Mouse (Mus musculus) heart, embryonic 10.5 days (tissue): ENCODE results near the gene Fgf8. TPM values are rescaled to one million over a fixed set of nuclear protein-coding genes. Genes with fewer than 3 reads are reported as not detected.

Experiments used
- DNase-seq: peaks from one replicate; pipeline ENCODE4 v3.0.0-alpha.2; 2017; ENCODE audit warnings: low spot score
- H3K27ac ChIP-seq: fragments of 300-500 bp; sonication (generic); 2 replicates; pipeline ENCODE4 v1.5.1; 2016; ENCODE audit warnings: mild to moderate bottlenecking
- H3K27me3 ChIP-seq: fragments of 300-500 bp; sonication (generic); 2 replicates; pipeline ENCODE4 v1.6.1; 2016; ENCODE audit warnings: mild to moderate bottlenecking; ENCODE audit not compliant: poor library complexity, insufficient read depth, severe bottlenecking
- H3K36me3 ChIP-seq: fragments of 300-500 bp; sonication (generic); 2 replicates; pipeline ENCODE4 v1.6.1; 2016; ENCODE audit warnings: mild to moderate bottlenecking, moderate library complexity
- H3K4me1 ChIP-seq: fragments of 300-500 bp; sonication (generic); 2 replicates; pipeline ENCODE4 v1.6.1; 2016; ENCODE audit warnings: mild to moderate bottlenecking
- H3K4me3 ChIP-seq: fragments of 300-500 bp; sonication (generic); 2 replicates; pipeline ENCODE4 v1.5.1; 2016; ENCODE audit warnings: mild to moderate bottlenecking, moderate library complexity
- H3K9me3 ChIP-seq: fragments of 300-500 bp; sonication (generic); 2 replicates; pipeline ENCODE4 v1.6.1; 2016; ENCODE audit warnings: mild to moderate bottlenecking, moderate library complexity
- WGBS: fragments of 180-500 bp; shearing (Covaris S2); methylation state at CpG from one replicate; pipeline ENCODE4 v1.1.7; 2016; 5-methylcytosine and 5-hydroxymethylcytosine counted together
- polyA plus RNA-seq: library from polyadenylated mRNA; unstranded; fragments of >200 nt; fragmentation: Nextera tagmentation; extraction: Ambion mirVana; gene quantifications from 2 replicates; pipeline ENCODE4 v1.2.1, GENCODE M21; 2016

The Fgf8 gene
- polyA plus RNA-seq: 1.9 and 8.8 TPM in 2 replicates

DNA sequence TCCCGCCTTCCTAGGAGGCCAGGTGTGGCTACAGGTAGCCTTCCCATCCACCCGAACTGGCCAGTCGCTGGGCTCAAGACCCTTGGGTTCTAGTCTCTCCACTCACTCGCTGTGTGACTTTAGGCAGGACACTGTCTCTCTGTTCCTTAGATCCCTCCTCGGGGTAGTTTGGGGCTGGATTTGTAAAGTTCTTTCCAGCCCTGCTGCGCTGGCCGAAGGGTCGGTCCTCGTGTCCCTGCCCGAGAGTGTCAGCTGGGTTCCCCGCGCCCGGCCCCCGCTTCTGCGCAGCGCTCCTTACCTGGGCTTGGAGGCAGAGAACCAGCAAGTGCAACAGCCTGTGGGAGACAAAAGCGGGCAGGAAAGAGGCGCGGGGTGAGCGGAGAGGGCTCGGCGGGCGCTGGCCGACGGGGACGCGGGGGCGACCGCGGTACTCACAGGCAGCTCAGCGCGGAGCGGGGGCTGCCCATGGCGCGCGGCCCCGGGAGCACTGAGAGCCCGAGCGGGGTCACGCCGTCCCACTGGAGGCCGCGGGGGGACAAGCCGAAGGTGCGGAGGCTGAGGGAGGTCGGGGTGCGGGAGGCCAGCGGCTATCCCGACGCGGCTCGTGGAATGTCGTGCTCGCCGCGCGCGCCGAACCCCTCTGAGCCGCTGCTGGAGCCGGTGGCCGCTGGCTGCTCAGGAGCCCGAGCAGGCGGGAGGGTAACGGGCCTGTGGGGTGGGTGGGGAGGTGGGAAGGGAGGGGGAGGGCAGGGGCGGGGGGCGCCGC, at the start of gene Fgf8:
Fgf8 (minus strand) TSS at position 698 of the 766 bp plus-strand sequence.
- Histone ChIP-seq H3K4me1 (peaks cover 55% of the 10 kb centered on the region), H3K27me3 (peaks cover 92% of the 10 kb centered on the region), H3K36me3 (no peaks in the 10 kb centered on the region), H3K27ac (peak within 1 kb of the TSS; percentile 56), H3K4me3 (peak within 1 kb of the TSS; percentile 68), H3K9me3 (no peaks in the 10 kb centered on the region)
- DNase-seq: no peak
- WGBS: 1% methylated on average over 52 of the region's 68 CpGs

DNA sequence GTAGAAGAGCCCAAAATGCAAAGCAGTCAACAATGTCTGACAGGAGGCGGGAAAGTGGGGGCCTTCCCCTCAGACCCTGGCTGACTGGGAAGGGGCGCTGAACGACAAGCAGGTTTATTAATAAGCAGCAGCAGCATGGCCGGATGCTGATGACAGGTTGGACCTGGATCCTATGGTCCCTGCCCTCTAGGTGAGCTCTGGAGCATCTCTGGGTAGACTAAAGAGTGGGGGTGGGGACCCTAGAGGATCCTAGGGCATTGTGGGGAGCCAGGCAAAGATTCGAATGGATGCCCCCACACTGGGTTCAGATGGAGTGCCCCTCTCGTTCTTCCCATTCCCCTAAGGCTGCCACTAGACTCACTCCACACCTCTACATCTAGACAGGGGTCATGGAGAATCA, 49.7 kb upstream of the Fgf8 start:
- no peaks in the 10 kb centered on the region for H3K9me3 ChIP-seq
- no peaks in the 10 kb centered on the region for H3K36me3 ChIP-seq
- 84% methylated on average over 6 of the region's 6 CpGs for WGBS
- H3K4me3 ChIP-seq: no peak overlapping the region
- H3K27ac ChIP-seq: no peak overlapping the region
- peaks cover 18% of the 10 kb centered on the region for H3K4me1 ChIP-seq
- peaks cover 11% of the 10 kb centered on the region; the same call in 1 of the 2 replicates for H3K27me3 ChIP-seq
- DNase-seq: peak; percentile 71

- H3K36me3 ChIP-seq: no peaks in the 10 kb centered on the region
- no peaks in the 10 kb centered on the region; the same call in 1 of the 2 replicates for H3K27me3 ChIP-seq
- peak; percentile 79 for DNase-seq
- no peaks in the 10 kb centered on the region for H3K9me3 ChIP-seq
- 68% methylated on average over 13 of the region's 13 CpGs for WGBS
- H3K4me3 ChIP-seq: no peak overlapping the region
- peak overlapping the region; percentile 56; the same call in 1 of the 2 replicates for H3K27ac ChIP-seq
- H3K4me1 ChIP-seq: peaks cover 9% of the 10 kb centered on the region; the same call in 1 of the 2 replicates
Observed at GRCm38 (mm10) chr19:45789888-45790874, 47.5 kb upstream of the Fgf8 start.

DNA sequence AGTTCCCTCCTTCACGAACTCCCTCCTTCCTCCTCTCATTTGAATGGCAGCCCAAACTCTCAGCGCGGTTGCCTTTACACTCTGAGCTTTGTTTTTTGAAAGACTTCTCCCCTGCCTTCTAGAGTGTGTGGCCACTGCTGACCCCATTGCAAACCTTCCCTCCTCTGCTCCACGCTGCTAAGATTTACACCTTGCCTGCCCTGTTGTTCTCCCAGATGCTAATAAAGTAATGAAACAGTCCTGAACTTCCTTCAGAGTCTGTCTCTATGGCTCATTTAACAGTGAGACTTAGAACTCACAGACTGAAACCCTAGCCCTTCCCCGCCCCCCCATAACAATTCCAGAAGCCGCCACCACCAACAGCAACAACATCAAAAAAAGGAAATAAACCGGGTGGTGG, 46.6 kb upstream of the Fgf8 start:
- Histone ChIP-seq H3K9me3 (no peaks in the 10 kb centered on the region), H3K4me3 (no peak overlapping the region), H3K27ac (no peak overlapping the region), H3K4me1 (peaks cover 9% of the 10 kb centered on the region; the same call in 1 of the 2 replicates), H3K36me3 (no peaks in the 10 kb centered on the region), H3K27me3 (no peaks in the 10 kb centered on the region; the same call in 1 of the 2 replicates)
- 81% methylated on average over 7 of the region's 7 CpGs for WGBS
- DNase-seq: no peak

- peak; percentile 58 for DNase-seq
- Histone ChIP-seq H3K4me1 (peaks cover 7% of the 10 kb centered on the region), H3K36me3 (no peaks in the 10 kb centered on the region), H3K4me3 (no peak overlapping the region), H3K9me3 (no peaks in the 10 kb centered on the region), H3K27me3 (no peaks in the 10 kb centered on the region; the same call in 1 of the 2 replicates), H3K27ac (no peak overlapping the region)
- 62% methylated on average over 4 of the region's 4 CpGs for WGBS
Observed at GRCm38 (mm10) chr19:45788337-45788736, 45.6 kb upstream of the Fgf8 start.

DNA sequence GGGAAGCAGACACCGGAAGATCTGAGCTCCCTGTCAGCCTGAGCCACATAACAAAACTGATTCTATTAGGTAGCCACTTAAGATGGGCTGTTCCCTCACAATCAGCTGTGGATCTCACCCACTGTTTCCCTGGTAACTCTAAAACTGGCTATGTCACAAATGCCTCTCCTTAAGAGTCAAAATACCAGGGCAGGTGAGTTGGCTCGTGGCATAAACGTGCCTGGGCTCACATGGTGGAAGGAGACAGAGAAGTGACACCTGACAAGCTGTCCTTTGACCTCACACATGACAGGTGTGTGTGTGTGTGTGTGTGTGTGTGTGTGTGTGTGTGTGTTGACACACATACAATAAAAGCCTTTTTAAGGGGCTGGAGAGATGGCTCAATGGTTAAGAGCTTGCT, 44.7 kb upstream of the Fgf8 start:
- Histone ChIP-seq H3K4me1 (no peaks in the 10 kb centered on the region; the same call in 1 of the 2 replicates), H3K36me3 (no peaks in the 10 kb centered on the region), H3K27me3 (no peaks in the 10 kb centered on the region), H3K9me3 (no peaks in the 10 kb centered on the region), H3K4me3 (no peak overlapping the region), H3K27ac (no peak overlapping the region)
- peak; percentile 66 for DNase-seq
- WGBS: 69% methylated on average over 3 of the region's 3 CpGs

GRCm38 (mm10) chr19:45785470-45785869, 42.8 kb upstream of the Fgf8 start:
- no peaks in the 10 kb centered on the region for H3K9me3 ChIP-seq
- H3K4me3 ChIP-seq: no peak overlapping the region
- WGBS: 74% methylated on average over 3 of the region's 3 CpGs
- DNase-seq: peak; percentile 60
- peaks cover 7% of the 10 kb centered on the region; the same call in 1 of the 2 replicates for H3K36me3 ChIP-seq
- no peak overlapping the region for H3K27ac ChIP-seq
- peaks cover 13% of the 10 kb centered on the region for H3K4me1 ChIP-seq
- H3K27me3 ChIP-seq: no peaks in the 10 kb centered on the region

DNA sequence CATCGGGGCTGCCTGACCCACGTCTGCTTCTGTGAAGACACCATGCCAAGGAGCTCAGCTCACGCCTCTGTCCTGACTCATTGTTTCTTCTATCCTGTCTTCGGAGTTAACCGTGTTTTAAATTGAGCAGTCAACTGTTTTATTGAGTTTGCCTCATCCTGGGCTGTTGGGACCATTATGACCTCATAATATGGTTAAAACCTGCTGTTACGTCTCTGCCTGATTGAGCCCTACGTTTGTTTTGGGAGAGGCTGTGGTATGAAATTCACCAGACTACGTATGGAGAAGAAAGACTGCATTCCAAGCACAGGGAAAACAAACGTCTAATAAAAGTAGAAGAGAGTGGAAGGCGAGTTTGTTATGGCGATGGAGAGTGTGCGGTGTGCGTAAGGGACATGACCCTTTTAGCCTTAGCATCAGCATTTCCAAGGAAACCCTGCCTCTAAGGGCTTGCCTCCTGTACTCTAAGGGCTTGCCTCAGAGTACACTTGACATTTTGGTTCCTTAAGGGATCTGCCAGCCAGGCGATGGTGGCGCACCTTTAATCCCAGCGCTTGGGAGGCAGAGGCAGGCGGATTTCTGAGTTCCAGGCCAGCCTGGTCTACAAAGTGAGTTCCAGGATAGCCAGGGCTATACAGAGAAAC, 41.3 kb upstream of the Fgf8 start:
- peak overlapping the region; percentile 99 for H3K27ac ChIP-seq
- peaks cover 21% of the 10 kb centered on the region for H3K36me3 ChIP-seq
- no peaks in the 10 kb centered on the region for H3K9me3 ChIP-seq
- DNase-seq: peak; percentile 73
- peaks cover 17% of the 10 kb centered on the region for H3K4me1 ChIP-seq
- peak overlapping the region; percentile 96 for H3K4me3 ChIP-seq
- H3K27me3 ChIP-seq: no peaks in the 10 kb centered on the region
- WGBS: 34% methylated on average over 17 of the region's 17 CpGs

DNA sequence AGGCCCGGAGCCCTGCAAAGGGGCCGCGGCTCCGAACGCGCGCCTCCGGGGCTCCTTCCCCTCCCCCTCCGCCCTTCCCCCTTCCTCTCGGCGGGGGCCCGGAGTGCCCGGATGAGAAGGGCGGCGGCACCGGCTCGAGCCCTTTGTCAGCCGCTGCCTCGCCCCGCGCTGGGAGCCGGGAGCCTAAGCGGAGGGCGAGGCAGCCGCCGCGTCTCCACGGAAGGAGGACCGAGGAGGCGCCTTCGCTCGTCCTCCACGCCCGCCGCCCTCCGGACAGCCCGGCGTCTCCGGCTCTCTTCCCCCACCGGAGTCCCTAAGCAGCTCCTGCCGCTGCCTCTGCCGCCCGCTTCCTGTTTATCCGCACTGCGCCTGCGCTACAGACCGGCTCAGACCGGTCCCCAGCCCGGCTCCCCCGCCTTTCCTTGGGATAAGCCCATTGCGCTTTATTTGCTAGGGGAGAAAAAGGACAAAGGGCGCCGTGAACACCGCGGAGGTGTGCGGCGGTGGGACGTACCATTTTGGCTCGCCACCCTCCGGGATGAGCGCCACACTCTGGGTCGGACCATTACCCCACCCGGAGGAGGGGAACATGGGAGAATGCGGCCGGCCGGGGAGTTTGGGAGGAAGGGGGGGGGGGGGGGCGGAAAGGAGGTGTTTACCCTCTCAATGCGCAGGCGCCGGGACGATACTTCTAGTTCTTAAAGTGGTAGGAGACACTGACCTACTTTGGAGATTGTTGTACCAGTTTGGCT, 40.6 kb upstream of the Fgf8 start, which contains the start of gene Mgea5:
Mgea5 (minus strand) TSS at position 657 of the 752 bp plus-strand sequence.
- under 1% methylated on average over 71 of the region's 71 CpGs for WGBS
- DNase-seq: peak; percentile 99
- H3K9me3 ChIP-seq: no peaks in the 10 kb centered on the region
- H3K4me1 ChIP-seq: peaks cover 17% of the 10 kb centered on the region
- peak within 1 kb of the TSS; percentile 99 for H3K27ac ChIP-seq
- H3K36me3 ChIP-seq: peaks cover 28% of the 10 kb centered on the region
- H3K4me3 ChIP-seq: peak within 1 kb of the TSS; percentile 96
- H3K27me3 ChIP-seq: no peaks in the 10 kb centered on the region

DNA sequence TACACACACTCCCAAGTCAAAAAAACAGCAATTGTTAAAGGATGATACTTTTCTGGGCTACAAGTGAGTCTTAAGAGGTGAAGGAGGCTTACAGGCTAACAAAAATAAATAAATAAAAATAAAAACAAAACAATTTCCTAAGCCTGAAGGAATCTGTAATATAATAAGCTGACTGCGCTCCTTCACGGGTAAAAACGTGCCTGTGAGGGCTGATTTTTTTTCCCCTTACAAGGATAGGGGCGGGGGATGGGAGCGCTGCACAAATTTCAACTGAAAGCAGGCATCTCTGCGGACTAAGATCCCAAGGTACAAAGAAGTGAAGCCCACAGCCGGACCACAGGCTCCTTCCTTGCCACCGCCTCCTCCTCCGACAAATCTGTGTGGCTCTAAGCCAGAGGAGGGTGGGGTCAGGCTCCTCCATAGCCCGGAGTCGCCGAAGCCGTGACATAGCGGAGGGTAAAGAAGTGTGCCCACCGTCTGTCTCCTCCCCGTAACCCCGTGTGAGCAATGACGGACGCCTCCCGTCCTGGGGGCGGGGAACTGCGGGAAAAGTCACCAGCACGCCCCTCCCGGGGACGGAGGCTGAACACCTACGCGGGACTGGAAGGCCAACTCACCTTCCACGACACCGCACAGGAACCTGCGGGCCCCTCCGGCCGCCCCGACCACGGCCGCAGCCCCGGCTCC, 39.7 kb upstream of the Fgf8 start:
- peaks cover 17% of the 10 kb centered on the region for H3K4me1 ChIP-seq
- peak overlapping the region; percentile 99 for H3K27ac ChIP-seq
- H3K4me3 ChIP-seq: peak overlapping the region; percentile 96
- under 1% methylated on average over 36 of the region's 36 CpGs for WGBS
- peak; percentile 91 for DNase-seq
- H3K9me3 ChIP-seq: no peaks in the 10 kb centered on the region
- H3K27me3 ChIP-seq: no peaks in the 10 kb centered on the region
- H3K36me3 ChIP-seq: peaks cover 37% of the 10 kb centered on the region

DNA sequence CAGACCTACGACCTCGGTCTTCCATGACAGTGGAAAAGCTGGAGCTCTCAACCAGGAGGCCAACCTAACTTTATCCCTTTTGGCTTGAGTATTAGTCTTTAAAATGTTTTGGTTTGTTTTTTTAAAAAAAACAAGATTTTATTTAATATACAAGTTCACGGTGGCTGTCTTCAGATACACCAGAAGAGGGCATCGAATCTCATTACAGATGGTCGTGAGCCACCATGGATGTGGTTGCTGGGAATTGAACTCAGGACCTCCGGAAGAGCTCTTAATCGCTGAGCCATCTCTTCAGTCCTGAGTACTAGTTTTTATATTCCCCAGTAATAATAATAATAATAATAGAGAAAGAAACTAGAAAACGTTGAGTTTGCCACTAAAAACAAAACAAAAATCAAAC, 39.0 kb upstream of the Fgf8 start:
- Histone ChIP-seq H3K9me3 (no peaks in the 10 kb centered on the region), H3K4me3 (peak overlapping the region; percentile 96), H3K36me3 (peaks cover 45% of the 10 kb centered on the region), H3K27ac (no peak overlapping the region), H3K27me3 (no peaks in the 10 kb centered on the region), H3K4me1 (peaks cover 17% of the 10 kb centered on the region)
- DNase-seq: no peak
- WGBS: 65% methylated on average over 8 of the region's 8 CpGs
